Mouse (Mus musculus) liver, embryonic 14.5 days (tissue): Measurements from ENCODE around the gene Mtmr4. TPM values are rescaled to one million over a fixed set of nuclear protein-coding genes. Genes with fewer than 3 reads are reported as not detected.
A peak's percentile ranks its signal among the peaks of the same experiment; 100 is the strongest.

Experiments used
- ATAC-seq: fragments of 200-750 bp; cut with Nextera tagmentation; 2 replicates; pipeline ENCODE4 v1.8.0; 2017; ENCODE audit warnings: moderate number of reproducible peaks, mild to moderate bottlenecking, moderate library complexity; ENCODE audit not compliant: insufficient read depth
- DNase-seq, 3 experiments: peaks; one replicate each; pipeline ENCODE4 v3.0.0-alpha.2; 2012 to 2013; ENCODE audit warnings: low read depth in 3 of 3, low spot score in 3 of 3
- H3K27ac ChIP-seq: fragments of 300-500 bp; sonication (generic); 2 replicates; pipeline ENCODE4 v1.5.1; 2014; ENCODE audit warnings: moderate library complexity, mild to moderate bottlenecking, control low read depth, inconsistent platforms
- H3K27me3 ChIP-seq: fragments of 300-500 bp; sonication (generic); 2 replicates; pipeline ENCODE4 v1.6.1; 2014; ENCODE audit warnings: mild to moderate bottlenecking, low read length, moderate library complexity; ENCODE audit not compliant: control insufficient read depth, insufficient read depth
- H3K36me3 ChIP-seq: fragments of 300-500 bp; sonication (generic); replicated peaks from 2 replicates; pipeline ENCODE4 v1.6.1; 2014; ENCODE audit warnings: low read depth; ENCODE audit not compliant: control insufficient read depth, insufficient read depth
- H3K4me1 ChIP-seq, 2 experiments: fragments of 200-500 bp in 1 of 2; fragments of 300-500 bp in 1 of 2; sonication (generic) in 1 of 2; replicated peaks; 2 replicates each; pipeline ENCODE4 v1.6.1; 2012 to 2014; ENCODE audit warnings: antibody characterized with exemption in 1 of 2, inconsistent platforms in 1 of 2, low read length in 1 of 2; ENCODE audit not compliant: control insufficient read depth in 2 of 2, insufficient read depth in 2 of 2
- H3K4me2 ChIP-seq: fragments of 300-500 bp; sonication (generic); 2 replicates; pipeline ENCODE4 v1.6.1; 2014; ENCODE audit warnings: low read depth, mild to moderate bottlenecking, control low read depth, moderate library complexity
- H3K4me3 ChIP-seq, 2 experiments: fragments of 200-500 bp in 1 of 2; fragments of 300-500 bp in 1 of 2; sonication (generic) in 1 of 2; 2 replicates each; pipeline ENCODE4 v1.5.1; 2012 to 2014; ENCODE audit warnings: low read depth in 2 of 2, low read length in 2 of 2, mild to moderate bottlenecking in 2 of 2, control low read depth in 1 of 2, inconsistent platforms in 1 of 2, moderate library complexity in 1 of 2; ENCODE audit not compliant: insufficient read depth in 1 of 2
- H3K9ac ChIP-seq: fragments of 300-500 bp; sonication (generic); replicated peaks from 2 replicates; pipeline ENCODE4 v1.6.1; 2014; ENCODE audit warnings: mild to moderate bottlenecking, control low read depth, moderate library complexity
- H3K9me3 ChIP-seq: fragments of 300-500 bp; sonication (generic); 2 replicates; pipeline ENCODE4 v1.6.1; 2016; ENCODE audit warnings: low read length, mixed read lengths; ENCODE audit not compliant: control insufficient read depth
- CTCF ChIP-seq: IDR thresholded peaks from 2 replicates; pipeline ENCODE4 v1.5.1; 2016; ENCODE audit warnings: antibody characterized with exemption, low read depth, control low read depth
- EP300 ChIP-seq: IDR thresholded peaks from 2 replicates; pipeline ENCODE4 v1.6.1; 2016; ENCODE audit warnings: antibody characterized with exemption, low read depth
- WGBS: fragments of 180-500 bp; shearing (Covaris S2); extraction: QIAGEN DNeasy Blood & Tissue Kit; methylation state at CpG from one replicate; pipeline ENCODE4 v1.1.7; 2014; ENCODE audit not compliant: insufficient replicate concordance; 5-methylcytosine and 5-hydroxymethylcytosine counted together
- polyA plus RNA-seq, 2 experiments: library from polyadenylated mRNA; depleted of rRNA in 1 of 2; stranded (reverse) in 1 of 2; unstranded in 1 of 2; fragments of >200 nt; fragmentation: Nextera tagmentation in 1 of 2; extraction: Ambion mirVana in 1 of 2; gene quantifications; 2 replicates each; pipeline versions ENCODE4 v1.2.1 to v1.2.3; 2012 to 2014

Mtmr4 gene
- polyA plus RNA-seq, 2 experiments = 6.5 to 8.7 TPM

DNA sequence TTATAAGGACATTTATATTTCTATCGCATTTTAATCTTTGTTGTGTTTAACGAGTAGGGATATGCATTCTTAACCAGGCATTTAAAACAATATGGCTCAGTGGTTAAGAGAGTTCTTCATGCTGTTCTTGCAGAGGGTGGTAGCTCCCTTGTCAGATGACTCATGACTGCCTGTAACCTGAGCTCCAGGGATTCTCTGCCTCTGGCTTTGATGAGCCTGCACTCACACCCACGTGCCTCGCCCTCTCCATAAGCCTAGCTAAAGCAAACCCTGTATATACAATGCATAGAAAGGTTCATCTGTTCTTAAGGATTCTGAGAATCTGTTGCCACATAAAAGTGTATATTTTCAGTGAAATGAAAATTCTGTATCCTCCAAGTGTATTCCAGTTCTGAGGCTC lies 31.2 kb downstream of the Mtmr4 start:
- no peak overlapping the region for H3K4me3 ChIP-seq
- WGBS = 78% methylated on average over 4 of the region's 4 CpGs
- DNase-seq (no peak), ATAC-seq (no peak)
- H3K27ac ChIP-seq = no peak overlapping the region
- no peaks in the 10 kb centered on the region for H3K9me3 ChIP-seq
- peaks cover 3 to 6% of the 10 kb centered on the region in 2 experiments for H3K4me1 ChIP-seq
- peaks cover 3% of the 10 kb centered on the region; the same call in 1 of the 2 replicates for H3K36me3 ChIP-seq
- TF ChIP-seq EP300 (no peak), CTCF (no peak)
- H3K4me2 ChIP-seq = no peak overlapping the region
- H3K27me3 ChIP-seq = no peaks in the 10 kb centered on the region
- no peak overlapping the region for H3K9ac ChIP-seq

- no peak overlapping the region for H3K9ac ChIP-seq
- DNase-seq = peak; percentile 25 to 29 (median 26)
- no peaks in the 10 kb centered on the region for H3K36me3 ChIP-seq
- H3K4me2 ChIP-seq = no peak overlapping the region
- no peak overlapping the region for H3K4me3 ChIP-seq
- H3K27ac ChIP-seq = no peak overlapping the region
- ATAC-seq = no peak
- H3K4me1 ChIP-seq = no peaks in the 10 kb centered on the region
- WGBS = 14% methylated on average over 10 of the region's 10 CpGs
- H3K27me3 ChIP-seq = no peaks in the 10 kb centered on the region
- TF ChIP-seq EP300 (no peak), CTCF (peak; percentile 78)
- no peaks in the 10 kb centered on the region for H3K9me3 ChIP-seq
Observed at GRCm38 (mm10) chr11:87629859-87630258, 37.9 kb downstream of the Mtmr4 start.

DNA sequence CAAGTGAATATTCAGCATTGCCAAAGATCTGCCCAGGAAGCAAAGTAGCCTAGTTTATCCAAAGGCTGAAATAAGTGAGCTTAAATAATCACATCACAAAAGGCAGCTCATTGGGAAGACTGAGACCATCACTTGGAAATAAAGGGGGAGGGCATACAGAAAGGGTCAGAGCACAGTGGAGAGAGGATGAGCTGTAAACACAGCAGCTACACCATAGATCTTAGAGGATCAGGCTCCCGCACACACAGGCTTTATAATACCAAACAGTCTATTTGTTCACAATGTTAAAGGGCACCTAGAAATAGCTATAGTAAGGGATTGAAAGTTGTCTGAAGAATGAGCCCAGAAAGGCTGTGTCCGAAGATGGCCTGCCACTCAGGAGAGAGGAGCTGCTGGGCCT lies 46.8 kb downstream of the Mtmr4 start:
- Histone ChIP-seq H3K27ac (no peak overlapping the region), H3K36me3 (no peaks in the 10 kb centered on the region), H3K9ac (peak overlapping the region; percentile 77), H3K9me3 (no peaks in the 10 kb centered on the region), H3K27me3 (no peaks in the 10 kb centered on the region), H3K4me2 (peak overlapping the region; percentile 88), H3K4me1 (peaks cover 0 to 2% of the 10 kb centered on the region in 2 experiments; a peak in 2 of 4 replicates), H3K4me3 (peak overlapping the region; percentile 57 to 68)
- DNase-seq (no peak), ATAC-seq (peak; percentile 61; the same call in 1 of the 2 replicates)
- 36% methylated on average over 2 of the region's 2 CpGs for WGBS
- TF ChIP-seq EP300 (no peak), CTCF (no peak)

DNA sequence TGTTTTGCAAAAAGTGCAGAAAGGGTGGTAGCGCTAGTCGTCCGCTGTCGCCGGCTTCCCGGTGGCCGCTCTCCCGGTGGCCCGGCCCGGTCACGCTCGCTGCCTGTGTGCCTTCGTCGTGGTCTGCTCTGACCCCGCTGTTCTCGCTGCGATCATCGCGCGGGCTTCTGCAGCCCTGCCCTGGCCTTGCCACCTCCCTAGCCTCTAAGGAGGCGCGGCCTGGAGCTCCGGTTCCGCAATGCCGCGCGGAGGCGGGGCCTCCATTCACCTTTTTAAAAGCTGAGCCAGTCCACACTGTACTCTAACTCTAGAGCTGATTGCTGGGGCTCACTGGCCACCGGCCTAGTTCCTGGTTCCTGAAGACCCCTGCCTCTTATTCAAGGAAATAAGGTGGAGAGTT lies 47.2 kb downstream of the Mtmr4 start:
- under 1% methylated on average over 29 of the region's 29 CpGs for WGBS

DNA sequence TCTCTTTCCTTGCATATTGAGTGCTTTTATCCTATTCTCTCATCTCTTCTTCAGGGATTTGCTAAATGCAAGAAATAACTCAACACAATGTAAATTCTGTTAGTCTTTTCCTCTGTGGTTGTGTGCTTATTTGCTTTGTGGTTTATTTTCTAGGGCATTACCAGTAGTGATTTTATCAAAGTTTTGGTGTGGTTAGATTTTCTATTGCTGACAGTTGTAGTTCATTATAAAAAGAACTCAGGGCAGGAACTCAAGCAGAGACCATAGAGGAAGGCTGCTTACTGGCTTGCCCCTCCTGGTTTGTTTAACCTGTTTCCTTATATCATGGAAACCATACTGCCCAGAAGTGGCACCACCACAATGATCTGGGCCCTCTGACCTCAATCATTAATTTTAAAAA lies 50.9 kb downstream of the Mtmr4 start:
- Histone ChIP-seq H3K4me3 (no peak overlapping the region), H3K27me3 (no peaks in the 10 kb centered on the region)
- no peak for ATAC-seq

More for the DNA sequence above, 47.2 kb downstream of the Mtmr4 start:
- Histone ChIP-seq H3K9ac (peak overlapping the region; percentile 77), H3K4me3 (peak overlapping the region; percentile 57 to 68), H3K4me2 (peak overlapping the region; percentile 88), H3K27me3 (no peaks in the 10 kb centered on the region), H3K9me3 (no peaks in the 10 kb centered on the region), H3K4me1 (peaks cover 0 to 2% of the 10 kb centered on the region in 2 experiments; a peak in 2 of 4 replicates), H3K27ac (no peak overlapping the region), H3K36me3 (no peaks in the 10 kb centered on the region)
- ATAC-seq (peak; percentile 97), DNase-seq (peak; percentile 51 to 54 (median 53))
- no peak for TF ChIP-seq CTCF
- TF ChIP-seq EP300 = no peak

More for the DNA sequence above, 50.9 kb downstream of the Mtmr4 start:
- H3K9ac ChIP-seq = no peak overlapping the region
- H3K4me2 ChIP-seq = no peak overlapping the region
- H3K27ac ChIP-seq = no peak overlapping the region
- H3K9me3 ChIP-seq = no peaks in the 10 kb centered on the region
- TF ChIP-seq EP300 = no peak
- no peaks in the 10 kb centered on the region for H3K36me3 ChIP-seq
- DNase-seq = no peak
- H3K4me1 ChIP-seq = peaks cover 0 to 4% of the 10 kb centered on the region in 2 experiments; a peak in 2 of 4 replicates
